Mouse (Mus musculus) midbrain, embryonic 12.5 days (tissue): ENCODE data around the gene Nck2. TPM values are rescaled to one million over a fixed set of nuclear protein-coding genes. Genes with fewer than 3 reads are reported as not detected.

ENCODE experiments used
- polyA plus RNA-seq: library from polyadenylated mRNA; unstranded; fragments of >200 nt; fragmentation: Nextera tagmentation; extraction: Ambion mirVana; gene quantifications from 2 replicates; pipeline ENCODE4 v1.2.1, GENCODE M21; 2016

Gene Nck2
- polyA plus RNA-seq, 1 experiment from 2014 or later = 41.8 TPM

Other genes starting within 250 kb of the Nck2 start
- 7.2 and 7.9 TPM in 2 replicates for gene Fhl2, start 247.6 kb upstream of the Nck2 start, polyA plus RNA-seq